Mouse (Mus musculus) testis, adult 2 months (tissue): ENCODE measurements around the gene Scn3b. TPM values are rescaled to one million over a fixed set of nuclear protein-coding genes. Genes with fewer than 3 reads are reported as not detected.
A peak's percentile ranks its signal among the peaks of the same experiment; 100 is the strongest.

Source experiments
- H3K27ac ChIP-seq: fragments of 200-500 bp; 2 replicates; pipeline ENCODE4 v1.5.1; 2012; ENCODE audit warnings: low read depth, low read length; ENCODE audit not compliant: control insufficient read depth, insufficient read depth
- H3K27me3 ChIP-seq: fragments of 200-500 bp; 2 replicates; pipeline ENCODE4 v1.6.1; 2012; ENCODE audit warnings: mild to moderate bottlenecking, low read length, moderate library complexity; ENCODE audit not compliant: control insufficient read depth, insufficient read depth
- H3K36me3 ChIP-seq: fragments of 200-500 bp; 2 replicates; pipeline ENCODE4 v1.6.1; 2012; ENCODE audit warnings: mild to moderate bottlenecking, low read length; ENCODE audit not compliant: control insufficient read depth, insufficient read depth
- H3K4me1 ChIP-seq: fragments of 200-500 bp; 2 replicates; pipeline ENCODE4 v1.6.1; 2012; ENCODE audit warnings: low read length; ENCODE audit not compliant: control insufficient read depth, insufficient read depth
- H3K4me3 ChIP-seq: fragments of 200-500 bp; 2 replicates; pipeline ENCODE4 v1.5.1; 2012; ENCODE audit warnings: low read depth, mild to moderate bottlenecking, low read length, moderate library complexity, mixed read lengths; ENCODE audit not compliant: control insufficient read depth
- CTCF ChIP-seq: fragments of 200-500 bp; IDR thresholded peaks from 2 replicates; pipeline ENCODE4 v1.5.1; 2012; ENCODE audit warnings: low read depth, mild to moderate bottlenecking, inconsistent platforms, low read length, moderate library complexity; ENCODE audit not compliant: control insufficient read depth, insufficient read depth, insufficient replicate concordance
- POLR2A ChIP-seq: fragments of 200-500 bp; IDR thresholded peaks from 2 replicates; pipeline ENCODE4 v1.6.1; 2012; ENCODE audit warnings: low read depth, mild to moderate bottlenecking, inconsistent platforms, low read length, moderate library complexity; ENCODE audit not compliant: control insufficient read depth
- polyA plus RNA-seq: library from polyadenylated mRNA; depleted of rRNA; stranded (reverse); fragments of >200 nt; gene quantifications from 2 replicates; pipeline ENCODE4 v1.2.3, GENCODE M21; 2012

The Scn3b gene
- polyA plus RNA-seq, 1 experiment = 0.15 TPM

- peaks cover 2% of the 10 kb centered on the region; the same call in 1 of the 2 replicates for H3K4me1 ChIP-seq
- TF ChIP-seq CTCF = no peak
- no peak for TF ChIP-seq POLR2A
- no peaks in the 10 kb centered on the region for H3K27me3 ChIP-seq
- no peaks in the 10 kb centered on the region for H3K36me3 ChIP-seq
- H3K4me3 ChIP-seq = no peak overlapping the region
- no peak overlapping the region for H3K27ac ChIP-seq
These were observed 34.6 kb upstream of the Scn3b start for GRCm38 (mm10) chr9:40234233-40235072.

GRCm38 (mm10) chr9:40235220-40235619, 33.8 kb upstream of the Scn3b start:
- no peaks in the 10 kb centered on the region for H3K36me3 ChIP-seq
- no peak for TF ChIP-seq CTCF
- no peak for TF ChIP-seq POLR2A
- H3K4me3 ChIP-seq = no peak overlapping the region
- H3K27me3 ChIP-seq = no peaks in the 10 kb centered on the region
- no peak overlapping the region for H3K27ac ChIP-seq
- no peaks in the 10 kb centered on the region for H3K4me1 ChIP-seq

- Histone ChIP-seq H3K27me3 (no peaks in the 10 kb centered on the region), H3K27ac (no peak overlapping the region), H3K4me3 (no peak overlapping the region), H3K4me1 (peaks cover 5% of the 10 kb centered on the region), H3K36me3 (no peaks in the 10 kb centered on the region)
- TF ChIP-seq CTCF = no peak
- no peak for TF ChIP-seq POLR2A
These were observed 29.3 kb upstream of the Scn3b start for GRCm38 (mm10) chr9:40239749-40240148.

GRCm38 (mm10) chr9:40240311-40240710, 28.7 kb upstream of the Scn3b start:
- Histone ChIP-seq H3K4me1 (peaks cover 5% of the 10 kb centered on the region), H3K4me3 (no peak overlapping the region), H3K36me3 (no peaks in the 10 kb centered on the region), H3K27ac (no peak overlapping the region), H3K27me3 (no peaks in the 10 kb centered on the region)
- TF ChIP-seq POLR2A (no peak), CTCF (no peak)

GRCm38 (mm10) chr9:40241223-40241801, 27.7 kb upstream of the Scn3b start:
- TF ChIP-seq POLR2A = no peak
- no peak for TF ChIP-seq CTCF
- no peaks in the 10 kb centered on the region for H3K36me3 ChIP-seq
- H3K27me3 ChIP-seq = no peaks in the 10 kb centered on the region
- H3K27ac ChIP-seq = no peak overlapping the region
- peaks cover 5% of the 10 kb centered on the region for H3K4me1 ChIP-seq
- H3K4me3 ChIP-seq = peak overlapping the region; percentile 14; the same call in 1 of the 2 replicates

- H3K27me3 ChIP-seq = no peaks in the 10 kb centered on the region
- H3K4me3 ChIP-seq = peak overlapping the region; percentile 14; the same call in 1 of the 2 replicates
- no peak for TF ChIP-seq CTCF
- no peak for TF ChIP-seq POLR2A
- H3K36me3 ChIP-seq = no peaks in the 10 kb centered on the region
- no peak overlapping the region for H3K27ac ChIP-seq
- peaks cover 5% of the 10 kb centered on the region for H3K4me1 ChIP-seq
These were observed 26.8 kb upstream of the Scn3b start for GRCm38 (mm10) chr9:40241951-40242888.
